Mouse (Mus musculus): ENCODE measurements at regions not wholly inside any gene's neighbourhood (a gene's known extent, or its start where the extent isn't known, plus 50 kb on each side); places are given as distances from the start of the nearest gene placed in this dataset.

GRCm38 (mm10) chr17:67569865-67570264, 62.7 kb downstream of the Lrrc30 start:
- DNase-seq = peak; percentile 24

GRCm38 (mm10) chr17:67566216-67566615, 66.3 kb downstream of the Lrrc30 start:
- DNase-seq = peak; percentile 24

GRCm38 (mm10) chr17:67565746-67566145, 66.8 kb downstream of the Lrrc30 start:
- peak; percentile 20 for DNase-seq

DNA sequence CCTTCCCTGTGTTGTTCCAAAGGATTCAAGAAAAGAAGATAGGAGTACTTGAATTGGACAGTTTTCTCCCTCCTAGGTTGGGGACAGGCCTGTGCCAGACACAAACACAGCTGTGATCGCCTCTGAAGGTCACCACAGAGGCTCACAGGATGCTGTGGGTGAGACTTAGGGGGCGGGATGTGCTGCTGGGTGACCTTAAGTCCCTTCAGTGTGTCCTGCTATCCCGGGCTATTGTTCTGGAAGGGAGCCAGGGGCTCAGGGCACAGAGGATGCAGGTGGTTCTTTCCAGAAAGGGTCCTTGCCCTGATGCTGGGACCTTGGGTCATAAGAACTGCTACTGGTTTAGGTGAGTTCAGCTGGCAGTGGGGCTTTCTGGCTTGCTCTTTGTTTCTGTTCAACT, 67.7 kb downstream of the Lrrc30 start:
- DNase-seq = peak; percentile 47

GRCm38 (mm10) chr17:67563036-67563435, 69.5 kb downstream of the Lrrc30 start:
- no peak for DNase-seq

DNA sequence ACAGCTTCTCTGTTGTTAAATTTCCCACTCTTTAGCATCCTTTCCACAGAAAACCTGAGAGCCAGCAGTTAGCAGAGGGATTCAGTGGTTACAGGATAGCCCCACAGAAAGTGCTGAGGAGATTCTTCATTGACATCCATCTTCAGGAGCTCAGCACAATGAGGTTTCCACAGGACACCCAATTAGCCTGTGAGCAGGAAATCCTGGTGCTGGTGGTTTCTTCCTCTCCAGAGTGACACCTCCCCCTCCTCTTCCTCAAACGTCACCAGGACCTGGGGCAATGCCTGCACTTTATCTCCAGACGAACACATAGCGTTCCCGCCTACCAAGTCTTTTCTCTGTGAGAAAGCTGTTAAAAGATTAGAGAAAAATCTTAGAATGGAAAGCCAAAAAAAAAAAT, 70.7 kb downstream of the Lrrc30 start:
- DNase-seq = peak; percentile 38

DNA sequence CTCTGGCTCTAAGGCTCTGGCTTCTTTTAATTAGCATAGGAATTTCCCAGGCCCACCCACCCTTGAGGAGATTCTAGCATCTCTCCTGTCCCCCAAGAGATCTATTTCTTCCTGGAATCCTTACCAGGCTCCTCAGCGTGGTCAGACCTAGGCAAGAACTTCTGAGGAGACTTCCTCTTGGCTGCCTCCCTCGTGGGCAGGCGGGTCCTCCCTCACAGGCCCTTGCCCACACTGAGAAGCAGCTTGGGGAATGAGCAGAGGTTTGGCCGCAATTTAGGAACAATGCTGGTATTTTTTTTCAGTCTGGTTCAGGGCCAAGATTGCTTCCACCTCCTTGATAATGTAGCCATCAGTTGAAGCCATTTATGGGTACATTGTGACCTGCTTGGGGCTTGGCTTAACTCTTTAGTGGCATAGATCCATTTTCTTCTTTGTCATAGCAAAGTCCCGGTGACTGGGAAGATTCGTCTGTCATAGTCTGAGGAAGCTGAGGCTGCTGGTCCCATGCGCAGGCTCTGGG, 75.1 kb downstream of the Lrrc30 start:
- DNase-seq = peak; percentile 7

DNA sequence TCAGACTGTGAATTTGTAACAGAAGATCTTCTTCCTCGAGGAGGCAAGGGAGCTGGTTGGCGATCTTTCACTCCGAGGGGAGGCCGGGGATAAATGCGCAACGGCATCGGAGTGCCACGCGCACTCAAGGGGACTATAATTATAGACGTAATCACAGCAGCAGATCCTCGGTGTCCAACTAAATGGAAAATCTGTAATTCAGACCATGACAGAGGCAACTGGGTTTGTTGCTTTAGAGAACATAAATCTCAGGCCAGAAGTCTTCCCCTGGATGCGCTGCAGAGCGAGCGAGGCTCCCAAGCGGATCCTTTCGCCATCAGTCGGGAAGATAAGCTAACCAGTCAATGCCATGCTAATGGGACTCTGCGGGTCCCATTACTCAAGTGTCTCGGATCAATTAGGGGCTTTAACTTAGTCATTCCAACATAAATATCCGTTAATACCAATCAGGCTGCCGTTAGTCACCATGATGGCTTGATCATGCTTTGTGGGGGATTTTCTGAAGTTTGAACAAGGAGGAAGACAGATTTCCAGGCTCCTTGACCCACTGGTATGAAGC, 79.9 kb downstream of the Lrrc30 start:
- no peak for DNase-seq

DNA sequence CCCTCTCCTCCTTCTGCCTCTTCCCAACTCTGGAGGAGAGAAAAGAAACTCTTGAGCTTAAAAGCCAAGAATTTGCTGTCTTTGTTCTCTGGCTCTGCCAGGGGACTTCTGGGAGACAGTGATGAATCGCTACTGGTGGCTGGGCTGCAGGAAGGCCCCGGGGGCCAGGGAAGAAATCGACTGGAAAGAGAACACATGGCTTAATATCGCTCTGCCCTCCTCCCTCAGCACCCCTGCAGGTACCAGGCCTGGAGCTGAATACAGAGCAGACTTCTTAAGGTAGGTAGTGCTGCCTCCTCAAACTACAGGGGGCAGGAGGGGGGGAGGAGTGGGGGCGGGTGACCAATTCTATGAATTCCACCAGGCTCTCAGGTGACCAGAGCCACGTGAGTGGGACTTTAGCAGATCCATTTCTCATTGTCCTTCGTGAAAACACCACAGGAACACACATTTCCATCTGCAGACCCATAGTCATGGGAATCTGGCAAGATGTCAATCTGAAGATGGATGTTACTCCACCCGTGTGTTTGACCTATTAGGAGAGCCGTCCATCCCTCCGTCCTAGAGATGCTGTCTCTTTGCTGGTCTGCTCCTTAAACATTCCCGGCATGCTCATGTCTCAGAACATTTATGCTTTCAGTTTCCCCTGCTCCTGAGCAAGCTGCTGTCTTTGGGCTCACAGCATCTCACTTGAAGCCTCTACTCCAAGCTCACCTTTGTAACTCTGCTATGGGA, 83.4 kb downstream of the Lrrc30 start:
- no peak for DNase-seq

DNA sequence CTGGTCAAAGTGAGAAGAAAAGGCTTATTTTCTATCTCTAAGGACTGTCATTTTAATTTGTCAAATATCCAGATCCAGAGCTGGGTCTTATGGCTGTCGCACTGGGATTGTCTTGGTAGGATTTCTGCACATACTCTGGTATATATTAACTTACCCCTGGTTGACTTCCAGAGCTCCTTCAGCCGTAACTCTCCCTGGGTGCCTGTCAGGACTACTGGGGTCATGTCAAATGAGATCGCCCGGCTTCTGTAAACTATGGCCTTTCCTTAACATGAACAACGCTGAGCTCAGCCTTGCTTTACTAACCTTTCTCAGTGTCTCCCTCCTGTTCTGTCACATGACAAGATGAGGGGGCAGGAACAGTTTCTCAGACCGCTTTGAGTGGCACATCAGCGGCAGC, 88.1 kb downstream of the Lrrc30 start:
- DNase-seq = no peak

GRCm38 (mm10) chr17:67532331-67532730, 100.2 kb downstream of the Lrrc30 start:
- no peak for DNase-seq

GRCm38 (mm10) chr17:67520848-67521411, 111.6 kb downstream of the Lrrc30 start:
- DNase-seq = peak; percentile 40

DNA sequence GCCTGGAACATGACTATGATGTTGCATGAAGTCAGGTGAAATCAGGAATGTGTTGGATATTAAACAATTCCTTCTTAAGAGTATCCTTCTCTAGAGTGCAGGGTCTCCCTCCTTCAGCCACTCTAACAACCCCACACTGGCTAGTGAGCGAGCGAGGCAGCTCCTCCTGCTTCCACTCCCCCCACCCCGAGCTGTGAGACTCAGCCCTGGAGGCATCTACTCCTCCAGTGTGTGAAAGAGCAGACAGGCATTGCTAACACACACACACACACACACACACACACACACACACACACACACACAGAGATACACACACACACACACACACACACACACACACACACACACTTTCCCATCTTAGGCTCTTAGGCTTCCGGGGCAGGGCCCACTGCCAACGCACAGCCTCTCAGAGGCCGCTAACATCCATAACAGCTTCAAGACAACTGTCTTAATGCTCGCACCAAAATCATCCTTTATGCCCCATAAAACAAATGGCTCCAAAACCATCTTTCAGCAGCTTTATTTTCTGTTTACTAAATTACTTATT, 116.8 kb downstream of the Lrrc30 start:
- DNase-seq = peak; percentile 27

DNA sequence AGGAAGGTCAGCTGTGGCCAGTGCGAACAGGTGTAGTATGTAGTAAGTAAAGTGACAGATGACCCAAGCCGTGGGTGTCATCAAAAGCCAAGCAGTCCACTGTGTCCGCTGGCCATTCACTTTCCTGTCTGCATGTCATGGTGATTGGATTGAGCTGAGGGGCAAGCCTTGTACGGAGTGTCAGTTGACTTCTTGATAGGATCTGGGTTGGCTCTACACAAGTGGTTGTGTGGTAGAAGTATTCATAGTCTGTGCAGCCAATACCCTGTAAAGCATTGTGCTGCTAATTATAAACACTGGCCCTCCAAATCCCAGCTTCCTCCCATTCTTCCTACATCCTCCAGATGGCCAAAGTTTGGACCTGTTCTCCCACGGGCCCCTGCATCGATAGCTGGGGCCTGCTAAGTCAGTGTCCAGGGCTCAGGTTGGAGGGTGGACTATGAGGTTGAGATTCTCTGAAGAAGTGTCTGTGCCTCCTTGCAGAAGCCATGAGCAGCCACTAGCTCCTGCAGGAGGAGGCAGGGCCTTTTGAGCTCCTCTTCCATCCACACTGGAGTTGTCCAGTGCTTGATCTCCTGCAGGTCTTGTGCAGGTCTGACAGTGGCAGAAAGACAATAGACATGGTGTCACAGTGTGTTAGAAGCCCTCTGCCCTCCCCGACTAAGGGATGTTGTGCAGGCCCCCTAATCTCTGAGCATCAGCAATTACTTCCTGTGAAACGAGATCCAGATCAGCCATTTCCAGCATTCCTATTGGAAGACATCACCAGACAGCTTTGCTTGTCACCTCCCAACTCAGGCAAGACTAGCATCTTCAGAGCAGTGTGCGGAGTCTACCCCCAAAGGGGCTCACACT, 117.9 kb downstream of the Lrrc30 start:
- peak; percentile 40 for DNase-seq

DNA sequence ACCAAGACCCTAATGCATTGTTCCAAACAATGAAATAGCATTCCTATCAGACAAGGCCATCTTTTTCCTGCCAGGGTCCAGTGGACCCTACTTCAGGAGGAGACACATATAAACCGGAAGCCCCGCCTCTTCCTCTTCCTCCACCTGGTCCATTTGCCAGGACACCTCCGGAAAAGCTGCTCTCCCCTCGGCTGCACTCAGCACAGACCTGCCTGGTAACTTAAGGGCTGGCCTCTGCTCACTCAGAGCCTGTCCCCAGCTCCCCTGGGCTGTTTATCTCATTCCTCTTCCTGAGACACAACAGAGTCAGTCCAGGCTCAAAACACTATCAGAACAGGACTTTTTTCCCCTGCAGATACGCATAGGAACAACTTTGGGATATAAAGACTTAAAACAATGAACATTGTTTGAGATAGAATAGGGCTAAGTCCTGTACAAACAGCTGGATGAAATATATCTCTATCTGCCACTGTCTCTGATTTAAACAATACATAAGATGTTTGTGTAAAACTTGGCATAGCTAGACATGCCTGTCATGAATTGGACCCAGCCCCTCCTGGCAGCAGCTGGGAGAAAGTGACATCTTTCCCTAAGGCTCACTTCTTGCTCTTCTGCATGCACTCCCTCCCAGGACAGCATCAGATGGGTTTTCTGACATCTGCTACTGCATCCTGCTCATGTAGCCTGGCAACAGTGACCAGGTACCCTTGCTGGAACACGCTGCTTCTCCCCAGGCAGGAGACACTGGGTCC, 119.6 kb downstream of the Lrrc30 start:
- peak; percentile 73 for DNase-seq

GRCm38 (mm10) chr17:67512008-67512407, 120.5 kb downstream of the Lrrc30 start:
- no peak for DNase-seq

DNA sequence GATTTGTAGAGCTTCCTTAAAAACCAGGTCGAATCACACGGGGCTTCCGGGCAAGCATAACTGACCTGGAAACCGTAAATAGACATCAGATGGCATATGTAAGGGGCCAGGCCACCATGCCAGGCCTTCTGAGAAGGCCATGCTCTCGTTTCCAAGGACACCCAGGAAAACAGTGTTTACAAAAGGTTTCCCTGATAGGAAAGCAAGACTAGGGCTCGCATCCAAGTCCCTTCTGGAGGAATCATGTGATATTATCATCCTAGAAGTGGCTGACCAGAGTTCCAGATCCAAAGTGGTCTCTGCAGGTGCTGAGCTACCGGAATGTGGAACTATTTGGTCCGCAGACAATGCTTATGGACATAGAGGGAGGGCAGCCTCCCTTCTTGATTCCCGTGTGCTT, 122.6 kb downstream of the Lrrc30 start:
- no peak for DNase-seq

- no peak for DNase-seq
Measured at GRCm38 (mm10) chr17:67509091-67509618, 123.4 kb downstream of the Lrrc30 start.

DNA sequence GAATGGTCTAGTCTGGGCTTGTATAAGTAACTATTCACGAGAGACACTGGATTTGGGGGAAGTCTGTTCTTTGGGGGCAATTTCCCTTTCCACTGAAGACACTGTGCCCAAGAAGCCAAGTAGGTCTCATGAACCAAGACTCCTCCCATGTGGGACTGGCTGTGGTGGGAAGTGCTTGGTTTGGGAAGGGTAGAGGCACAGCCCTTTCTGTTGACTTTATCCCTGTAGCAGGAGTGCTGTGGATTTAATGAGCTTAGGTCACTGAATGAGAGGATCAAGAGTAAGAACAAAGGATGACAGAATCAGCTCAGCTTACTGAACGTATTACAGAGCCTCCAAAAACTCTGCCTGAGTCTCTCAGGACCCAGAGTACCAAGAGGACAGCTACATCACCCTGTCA, 124.2 kb downstream of the Lrrc30 start:
- no peak for DNase-seq

GRCm38 (mm10) chr17:67506466-67506865, 126.1 kb downstream of the Lrrc30 start:
- DNase-seq = no peak

DNA sequence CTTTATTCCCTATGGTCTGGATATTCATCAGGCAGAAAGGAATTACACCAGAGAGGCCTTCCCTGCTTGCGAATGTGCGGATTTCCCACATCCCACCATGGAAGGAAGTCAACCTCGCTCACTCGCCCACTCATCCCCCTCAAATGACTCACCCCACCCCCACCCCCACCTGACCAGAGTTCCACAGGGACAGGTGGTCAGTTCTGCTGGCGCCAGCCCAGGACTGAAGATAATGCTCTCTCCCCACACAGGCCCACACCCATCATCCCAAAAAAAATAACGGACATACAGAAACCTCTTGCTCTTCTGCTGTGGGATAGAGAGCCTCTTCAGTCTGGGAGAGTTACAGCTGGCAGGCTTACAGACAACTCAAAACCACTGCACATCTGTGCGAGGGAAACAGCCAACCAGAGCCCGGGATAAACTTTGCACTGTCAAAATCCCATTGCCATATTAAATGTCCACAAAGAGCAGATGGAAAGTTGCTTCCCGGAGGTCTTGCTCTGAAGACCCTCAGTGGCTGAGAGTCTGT, 128.0 kb downstream of the Lrrc30 start:
- no peak for DNase-seq
